Mouse (Mus musculus): Measurements from ENCODE around the gene Camsap2.

Gene Camsap2

GRCm38 (mm10) chr1:136344281-136344680 is 1.6 kb downstream of the Camsap2 start:
- CTCF ChIA-PET = interaction anchor here (0.6 to 0.7 kb wide), 2 partner anchors 12 to 89 kb away, joined by 4 to 8 read pairs; no protein-coding TSS in a partner anchor

DNA sequence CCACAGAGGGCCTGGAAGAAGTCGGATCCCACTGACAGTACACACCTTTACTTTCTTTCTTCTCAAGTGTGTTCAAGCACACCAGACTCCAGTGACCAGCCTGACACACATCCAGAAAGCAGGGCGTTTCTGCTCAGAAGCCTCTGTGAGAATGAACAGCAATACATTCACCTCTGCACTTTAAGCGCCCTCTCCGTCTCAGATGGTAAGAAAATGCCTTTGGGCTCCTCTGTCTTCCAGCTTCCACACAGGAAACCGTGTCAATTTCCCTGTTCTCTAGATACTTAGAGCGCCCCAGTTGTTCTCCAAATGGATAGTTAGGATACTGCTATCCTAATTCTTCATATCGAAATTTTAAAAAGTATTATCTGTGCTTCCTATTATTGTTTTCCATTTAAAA is 2.2 kb downstream of the Camsap2 start:
- CTCF ChIA-PET = interaction anchor here (0.7 kb wide), 1 partner anchor 12 kb away, joined by 4 read pairs; no protein-coding TSS in a partner anchor

DNA sequence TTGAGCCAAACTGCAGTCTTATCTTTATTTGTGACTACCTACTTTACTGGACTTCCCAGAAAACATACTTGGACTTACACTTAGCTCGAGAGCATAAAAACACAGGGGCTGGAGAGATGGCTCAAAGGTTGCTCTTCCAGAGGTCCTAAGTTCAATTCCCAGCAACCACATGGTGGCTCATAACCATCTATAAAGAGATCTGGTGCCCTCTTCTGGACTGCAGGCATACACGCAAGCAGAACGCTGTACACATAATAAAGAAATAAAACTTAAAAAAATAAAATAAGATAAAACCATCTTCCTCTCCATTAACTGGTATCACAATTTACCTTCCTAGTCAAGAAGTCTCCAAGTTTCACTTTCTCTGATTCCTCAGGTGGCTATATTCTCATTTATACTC is 5.4 kb downstream of the Camsap2 start:
- CTCF ChIA-PET = no interaction called here

DNA sequence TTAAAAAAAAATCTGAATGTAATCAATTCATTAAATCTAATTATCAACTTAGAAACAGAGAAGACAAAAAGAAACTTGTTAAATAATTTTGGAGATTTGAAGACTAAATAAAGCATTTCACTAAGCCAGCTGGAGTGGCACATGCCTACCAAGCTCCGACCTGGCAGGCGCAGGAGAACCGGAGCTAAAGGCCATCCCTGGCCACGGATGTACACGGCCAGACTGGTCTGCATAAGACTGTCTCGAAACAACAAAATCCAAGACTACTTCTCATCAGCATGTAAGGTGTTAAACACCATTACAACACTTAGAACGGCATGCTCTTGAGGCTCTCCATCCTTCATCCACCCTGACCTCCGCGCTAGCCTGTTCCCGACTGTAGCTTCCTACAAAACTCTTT is 11.2 kb downstream of the Camsap2 start:
- CTCF ChIA-PET = interaction anchor here (0.7 kb wide), 1 partner anchor 336 kb away, joined by 4 read pairs; no protein-coding TSS in a partner anchor

GRCm38 (mm10) chr1:136333512-136333911 is 12.4 kb downstream of the Camsap2 start:
- CTCF ChIA-PET = no interaction called here

DNA sequence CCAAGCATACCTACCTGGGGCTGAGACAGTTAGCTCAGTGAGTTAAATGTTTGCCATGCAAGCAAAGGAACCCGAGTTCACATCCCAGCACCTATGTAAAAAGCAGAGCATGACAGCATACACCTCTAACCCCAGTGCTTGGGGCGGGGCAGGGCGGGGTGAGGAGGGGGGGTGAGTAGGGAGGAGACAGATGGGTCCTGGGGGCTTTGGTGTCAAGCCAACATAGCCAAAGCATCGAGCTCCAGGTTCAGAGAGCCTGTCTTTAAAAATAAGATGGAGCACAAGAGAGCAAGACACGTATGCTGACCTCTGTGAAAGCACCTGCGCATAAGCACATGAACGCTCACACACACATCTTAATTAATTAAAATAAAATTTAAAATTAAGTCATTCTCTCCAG is 12.8 kb downstream of the Camsap2 start:
- CTCF ChIA-PET = no interaction called here

- CTCF ChIA-PET = interaction anchor here (0.5 to 0.6 kb wide), 2 partner anchors 12 to 93 kb away, joined by 4 to 5 read pairs; no protein-coding TSS in a partner anchor
Measured at GRCm38 (mm10) chr1:136331836-136332235, 14.1 kb downstream of the Camsap2 start.

DNA sequence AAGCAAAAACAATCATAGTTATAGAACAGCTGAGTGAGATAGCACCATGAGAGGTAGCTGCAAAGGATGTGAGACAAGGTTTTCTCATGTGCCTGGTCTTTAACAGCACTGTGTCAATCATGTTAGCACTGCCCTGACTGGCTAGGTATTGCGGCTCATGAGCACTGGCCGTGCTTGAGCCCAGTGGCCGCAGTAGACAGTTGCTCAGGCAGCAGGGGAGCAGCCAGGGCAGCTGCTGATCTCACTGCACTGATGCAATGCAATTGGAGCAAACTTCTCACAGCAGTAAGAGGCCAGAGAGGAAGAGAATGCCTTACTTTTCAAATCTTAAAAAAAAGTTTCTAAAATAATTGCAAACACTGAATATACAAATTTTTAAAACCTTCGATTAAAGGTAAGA is 16.5 kb downstream of the Camsap2 start:
- CTCF ChIA-PET = no interaction called here

DNA sequence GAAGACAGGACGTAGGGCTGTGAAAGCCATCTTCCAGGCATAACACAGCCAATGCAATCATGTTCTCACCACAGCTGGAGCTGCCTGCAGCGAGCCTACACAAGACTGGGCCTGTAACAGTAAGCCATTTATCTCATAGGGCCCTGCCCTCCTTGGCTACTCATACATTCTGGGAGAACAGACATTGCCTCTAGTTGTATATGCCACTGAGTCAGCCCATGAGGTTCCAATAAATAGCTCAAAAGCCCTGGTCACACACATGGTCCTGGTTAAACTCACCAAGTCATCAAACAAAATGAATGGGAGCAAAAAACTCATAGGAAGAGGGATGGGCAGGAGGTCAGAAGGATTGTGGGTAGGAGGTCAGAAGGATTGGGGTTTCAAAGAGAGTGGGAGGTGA is 17.3 kb downstream of the Camsap2 start:
- CTCF ChIA-PET = no interaction called here

DNA sequence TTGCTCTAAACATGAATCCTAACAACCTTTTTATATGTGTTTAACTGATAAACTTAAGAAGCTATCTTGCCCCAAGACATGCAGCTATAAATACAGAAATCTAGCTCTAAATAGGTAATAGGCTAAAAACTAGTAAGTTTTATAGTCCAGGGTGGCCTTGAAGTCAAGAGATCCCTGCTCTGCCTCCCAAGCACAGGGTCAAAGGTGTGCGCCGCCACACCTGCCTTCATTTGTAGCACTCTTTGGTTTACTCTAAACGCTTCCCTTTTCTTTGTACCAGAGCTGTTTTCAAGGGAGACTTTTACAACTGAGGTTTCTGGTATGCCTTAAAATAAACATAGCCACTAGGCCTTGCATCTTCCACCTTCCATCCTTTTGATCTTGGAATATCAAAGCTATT is 18.3 kb downstream of the Camsap2 start:
- CTCF ChIA-PET = no interaction called here

- CTCF ChIA-PET = no interaction called here
Measured at GRCm38 (mm10) chr1:136325933-136326332, 20.0 kb downstream of the Camsap2 start.

GRCm38 (mm10) chr1:136322331-136322730 is 23.6 kb downstream of the Camsap2 start:
- CTCF ChIA-PET = no interaction called here

DNA sequence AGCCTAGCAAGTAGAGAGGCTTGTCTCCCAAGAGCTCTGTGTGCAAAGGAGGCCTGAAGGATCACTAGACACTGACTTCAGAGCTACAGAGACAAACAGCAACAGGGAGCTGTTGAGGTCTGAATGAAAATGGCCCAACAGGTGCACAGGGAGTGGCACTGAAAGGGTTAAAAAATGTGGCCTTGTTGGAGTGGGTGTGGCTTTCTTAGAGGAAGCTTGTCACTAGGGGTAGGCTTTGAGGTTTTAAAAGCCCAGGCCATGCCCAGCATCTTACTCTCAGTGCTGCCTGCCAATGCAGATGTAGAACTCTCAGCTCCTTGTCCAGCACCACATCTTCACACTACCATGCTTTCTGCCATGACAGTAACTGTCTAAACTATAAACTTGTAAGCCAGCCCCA is 29.6 kb downstream of the Camsap2 start:
- CTCF ChIA-PET = interaction anchor here (0.6 kb wide), 1 partner anchor 270 kb away, joined by 5 read pairs; no protein-coding TSS in a partner anchor

GRCm38 (mm10) chr1:136309193-136309592 is 36.7 kb downstream of the Camsap2 start:
- CTCF ChIA-PET = no interaction called here

DNA sequence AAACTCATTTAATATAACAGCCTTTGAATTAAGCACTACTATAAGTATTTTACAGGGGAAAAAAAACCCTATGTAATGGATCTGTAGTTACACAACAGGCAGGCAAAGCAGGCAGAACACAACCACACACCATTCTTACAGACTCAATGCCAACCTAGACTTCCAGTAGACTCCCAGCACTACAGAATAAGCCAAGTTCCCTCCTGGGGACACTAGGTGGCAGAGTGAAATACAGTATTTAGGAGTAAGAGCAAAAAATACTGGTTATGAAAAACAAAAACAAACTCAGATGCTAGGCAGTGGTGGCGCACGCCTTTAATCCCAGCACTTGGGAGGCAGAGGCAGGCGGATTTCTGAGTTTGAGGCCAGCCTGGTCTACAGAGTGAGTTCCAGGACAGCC is 39.5 kb downstream of the Camsap2 start:
- CTCF ChIA-PET = no interaction called here

DNA sequence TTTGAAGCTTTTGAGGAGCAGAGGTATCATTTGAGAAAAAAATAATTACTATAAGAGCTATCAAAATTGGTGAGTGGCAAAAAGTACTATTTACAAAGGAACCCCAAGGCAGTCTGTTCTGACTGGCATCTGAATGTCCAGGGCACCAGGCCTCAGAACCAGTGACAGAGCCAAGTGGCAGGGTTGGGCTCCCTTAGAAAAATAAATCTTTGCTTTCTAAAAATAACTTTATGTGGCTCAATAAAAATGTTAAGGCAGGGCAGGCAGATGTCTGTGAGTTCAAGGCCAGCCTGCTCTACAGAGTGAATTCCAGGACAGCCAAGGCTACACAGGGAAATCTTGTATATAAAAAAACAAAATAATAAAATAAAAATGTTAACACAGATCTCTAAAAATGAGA is 51.9 kb downstream of the Camsap2 start:
- CTCF ChIA-PET = no interaction called here

DNA sequence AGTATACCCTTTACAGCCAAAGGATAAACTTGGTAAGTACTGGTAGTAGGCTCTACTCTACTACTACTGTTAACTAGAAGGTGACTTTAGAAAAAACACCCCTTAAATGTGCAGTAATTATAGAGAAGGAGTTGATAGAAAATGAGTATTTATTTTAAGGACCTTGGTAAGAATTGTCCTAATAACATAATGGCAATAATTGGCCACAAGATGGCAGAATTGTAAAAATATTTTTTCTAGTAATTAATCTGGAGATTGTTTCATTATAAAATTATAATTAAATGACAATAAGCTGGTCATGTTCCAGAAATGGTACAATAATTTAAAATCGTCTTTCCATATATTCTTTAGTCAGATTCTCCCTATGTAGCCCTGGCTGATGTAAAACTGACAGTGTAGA is 56.1 kb downstream of the Camsap2 start:
- CTCF ChIA-PET = no interaction called here

GRCm38 (mm10) chr1:136277366-136277765 is 68.5 kb downstream of the Camsap2 start:
- CTCF ChIA-PET = no interaction called here

DNA sequence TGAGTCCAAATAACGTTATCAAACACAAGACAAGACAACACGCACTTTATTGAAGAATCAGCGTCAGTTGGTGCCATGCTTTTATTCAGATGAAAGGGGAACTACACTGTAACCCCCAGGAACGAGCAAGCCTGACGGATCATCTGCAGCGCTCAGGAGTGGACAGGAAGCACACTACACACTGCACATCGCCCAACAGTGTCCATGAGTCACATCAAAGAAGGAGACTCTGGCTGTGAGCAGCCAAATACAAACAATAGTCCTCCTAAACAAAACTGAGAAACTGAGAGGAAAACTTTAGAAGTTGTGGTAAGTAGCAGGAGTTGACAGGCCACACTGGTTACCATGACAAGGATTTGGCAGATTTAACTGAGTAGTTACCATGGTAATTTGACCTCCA is 77.7 kb downstream of the Camsap2 start:
- CTCF ChIA-PET = no interaction called here

DNA sequence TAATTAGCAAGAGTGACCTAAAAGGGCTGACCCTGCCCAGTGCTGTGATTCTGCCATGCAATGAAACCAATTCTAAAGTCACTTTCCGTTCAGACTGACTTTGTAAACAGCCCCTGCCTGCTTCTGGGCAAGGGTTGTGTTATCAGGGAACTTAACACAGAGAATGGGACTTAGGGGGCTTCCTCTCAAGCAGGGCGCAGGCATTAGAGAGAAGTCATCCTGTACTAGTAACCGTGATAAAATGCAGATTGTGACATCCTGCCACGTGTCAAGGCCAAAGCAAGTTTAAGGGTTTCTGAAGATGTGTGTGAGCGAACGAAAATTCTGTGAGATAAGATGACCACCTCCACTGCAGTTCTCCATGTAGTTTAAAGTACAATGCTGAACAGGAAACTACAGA is 79.8 kb downstream of the Camsap2 start:
- CTCF ChIA-PET = no interaction called here

DNA sequence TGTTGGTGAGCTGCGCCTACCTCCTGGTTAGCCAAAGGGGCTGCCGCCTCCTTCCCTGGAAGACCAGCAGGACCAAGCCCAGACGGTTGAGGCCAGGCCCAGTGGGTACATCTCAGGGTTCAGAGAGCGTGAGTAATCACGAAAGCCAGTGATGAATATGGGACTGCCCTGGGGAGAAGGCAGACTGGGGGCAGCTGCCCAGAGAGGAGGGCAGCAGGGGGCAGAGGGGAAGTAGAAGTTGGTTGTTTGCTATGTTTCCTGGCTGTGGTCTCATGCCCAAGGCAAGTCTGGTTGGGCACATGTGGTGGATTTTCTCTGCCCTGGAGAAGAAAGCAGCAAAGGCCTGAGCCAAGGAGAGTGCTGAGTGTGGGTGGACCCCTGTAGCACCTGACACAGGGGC is 82.5 kb downstream of the Camsap2 start:
- CTCF ChIA-PET = no interaction called here

- CTCF ChIA-PET = no interaction called here
Measured at GRCm38 (mm10) chr1:136260635-136261238, 85.2 kb downstream of the Camsap2 start, which contains the start of gene Gpr25. TSS of gene Gpr25 (minus strand) at chr1:136260873.

- CTCF ChIA-PET = no interaction called here
Measured at GRCm38 (mm10) chr1:136259893-136260634, 85.8 kb downstream of the Camsap2 start.

GRCm38 (mm10) chr1:136259543-136259892 is 86.4 kb downstream of the Camsap2 start:
- CTCF ChIA-PET = no interaction called here
